Mouse (Mus musculus) spleen, adult 12 weeks (tissue): ENCODE results near the gene Fgd3.

Source experiments
- DNase-seq: peaks from one replicate; pipeline ENCODE4 v3.0.0; 2022; ENCODE audit warnings: low spot score

The Fgd3 gene

DNA sequence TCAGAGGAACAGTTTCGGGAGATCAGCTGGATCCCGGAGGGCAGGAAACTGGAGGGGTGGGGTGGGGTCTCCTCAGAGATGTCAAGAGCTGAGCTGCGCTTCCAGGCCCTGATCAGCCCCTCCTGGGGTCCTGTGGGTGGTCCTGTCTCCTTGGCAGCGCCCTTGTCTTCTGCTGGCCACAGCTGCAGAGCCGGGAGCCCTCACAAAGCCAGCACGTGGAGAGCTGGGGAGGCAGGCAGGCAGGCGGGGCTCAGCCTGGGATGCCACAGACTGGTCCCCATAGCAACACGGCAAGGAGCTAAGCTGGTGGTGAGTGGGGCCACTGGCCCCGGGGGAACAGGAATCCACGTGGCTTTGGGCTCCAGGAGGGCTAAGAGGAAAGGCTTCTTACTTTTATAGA is at the start of gene Fgd3:
TSS of gene Fgd3 (minus strand) at position 272 of the 400 bp plus-strand sequence.
- no peak for DNase-seq

DNA sequence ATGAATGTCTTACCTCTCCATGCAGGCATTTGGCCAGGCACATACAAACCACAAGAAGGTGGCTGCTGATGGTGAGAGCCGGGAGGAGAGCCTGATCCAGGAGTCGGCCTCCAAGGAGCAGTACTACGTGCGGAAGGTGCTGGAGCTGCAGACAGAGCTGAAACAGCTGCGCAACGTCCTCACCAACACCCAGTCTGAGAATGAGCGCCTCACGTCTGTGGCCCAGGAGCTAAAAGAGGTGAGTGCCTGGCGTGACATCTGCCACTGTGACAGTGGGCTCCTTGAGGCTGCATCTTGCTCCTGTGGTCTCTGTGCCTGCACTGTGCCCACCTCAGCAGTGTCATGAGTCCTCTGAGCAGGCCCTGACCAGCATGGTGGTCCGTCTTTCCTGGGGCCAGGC is 49.3 kb upstream of the Fgd3 start:
- DNase-seq: no peak

- no peak for DNase-seq
Observed at GRCm38 (mm10) chr13:49367657-49368440, 47.7 kb upstream of the Fgd3 start.

- DNase-seq: no peak
Observed at GRCm38 (mm10) chr13:49364716-49365115, 44.6 kb upstream of the Fgd3 start.

- DNase-seq: no peak
Observed at GRCm38 (mm10) chr13:49362804-49363203, 42.7 kb upstream of the Fgd3 start.

DNA sequence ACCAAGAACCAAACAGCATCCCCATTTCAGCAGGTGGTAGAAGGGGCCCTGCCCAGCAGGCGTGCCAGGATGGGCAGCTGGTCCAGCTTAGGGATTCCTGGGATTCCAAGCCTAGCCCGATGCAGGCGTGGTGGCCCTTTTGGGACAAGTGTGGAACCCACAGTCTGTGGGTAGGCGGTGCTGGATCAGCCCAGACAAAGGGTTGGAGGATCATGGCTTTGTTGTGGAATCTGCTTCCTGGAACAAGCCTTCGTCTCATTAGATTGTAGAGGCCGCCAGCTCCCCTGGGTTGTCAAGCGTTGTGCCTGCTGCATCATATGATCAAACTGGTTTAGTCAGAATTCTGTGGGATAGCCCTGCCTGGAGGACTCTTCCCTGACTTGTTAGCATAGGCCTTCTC is 42.3 kb upstream of the Fgd3 start:
- DNase-seq: no peak

DNA sequence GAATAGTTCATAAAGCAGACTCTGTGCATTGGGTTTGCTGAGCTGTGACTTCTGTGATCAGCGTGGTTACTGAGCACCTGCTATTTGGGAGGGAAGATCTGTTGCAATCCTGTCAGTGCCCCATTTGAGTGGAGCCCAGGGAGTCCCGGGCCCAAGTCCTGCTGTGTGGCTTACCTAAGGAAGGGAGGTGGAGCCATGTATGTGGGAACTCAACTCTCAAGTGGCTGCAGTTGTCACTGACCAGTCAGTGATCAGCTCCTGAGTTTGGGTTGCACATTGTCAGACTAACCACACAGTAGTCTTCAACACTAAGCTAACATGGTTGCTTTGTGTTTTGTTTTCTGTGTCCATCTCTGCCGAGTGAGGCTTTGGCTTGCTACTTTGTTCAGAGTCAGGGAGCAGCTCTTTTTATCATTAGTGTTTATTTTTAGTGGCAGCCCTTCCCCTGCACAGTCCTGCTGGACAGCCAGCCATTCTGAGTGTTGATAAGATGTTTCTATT is 40.8 kb upstream of the Fgd3 start:
- DNase-seq: no peak

DNA sequence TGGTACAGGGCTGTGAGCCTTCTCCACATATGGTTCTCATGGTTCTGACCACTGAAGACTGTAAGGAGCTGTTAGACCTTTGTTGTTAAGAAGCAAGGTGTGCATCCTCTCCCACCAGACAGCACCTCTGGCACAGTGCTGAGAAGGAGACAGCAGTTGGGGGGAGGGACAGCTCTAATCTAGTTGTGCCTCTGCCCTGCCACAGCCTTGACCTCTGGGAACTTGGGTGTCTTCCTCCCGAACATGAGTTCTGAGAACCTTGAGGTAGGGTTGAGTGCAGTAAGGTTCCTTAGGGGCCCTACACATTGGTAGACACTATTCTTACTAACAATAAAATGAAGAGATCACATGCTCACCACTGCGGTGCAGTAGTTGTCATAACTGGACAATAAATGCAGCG is 38.1 kb upstream of the Fgd3 start:
- DNase-seq: no peak

DNA sequence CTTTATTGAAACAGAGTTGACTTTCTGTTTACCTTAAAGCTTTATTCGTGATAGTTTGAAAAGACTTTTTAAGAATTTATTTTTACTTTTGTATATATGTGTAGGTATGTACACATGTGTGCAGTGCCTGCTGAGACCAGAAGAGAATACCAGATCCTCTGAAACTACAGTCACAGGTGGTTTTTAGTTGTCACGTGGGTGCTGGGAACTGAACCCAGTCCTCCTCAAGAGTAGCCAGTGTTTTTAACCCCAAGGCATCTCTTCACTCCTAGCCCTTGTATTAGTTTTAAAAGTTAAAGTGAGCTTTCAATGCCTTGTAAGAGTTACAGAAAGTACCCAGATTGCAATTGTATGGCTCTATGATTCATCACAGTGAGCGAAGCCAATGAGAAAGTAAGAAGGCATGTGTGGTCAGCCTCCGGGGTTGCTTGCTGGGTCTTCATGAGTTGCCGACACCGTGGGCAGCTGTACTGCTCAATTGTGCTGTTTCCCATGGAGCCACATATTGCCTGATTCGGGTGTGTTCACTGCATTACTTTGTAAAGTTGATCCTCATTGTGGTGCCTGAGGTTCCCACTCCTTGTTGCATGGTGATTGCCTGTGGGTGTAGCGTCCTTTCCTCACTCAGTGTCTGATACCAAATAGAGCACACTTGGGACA is 37.4 kb upstream of the Fgd3 start:
- no peak for DNase-seq

- DNase-seq: no peak
Observed at GRCm38 (mm10) chr13:49356090-49356489, 36.0 kb upstream of the Fgd3 start.

DNA sequence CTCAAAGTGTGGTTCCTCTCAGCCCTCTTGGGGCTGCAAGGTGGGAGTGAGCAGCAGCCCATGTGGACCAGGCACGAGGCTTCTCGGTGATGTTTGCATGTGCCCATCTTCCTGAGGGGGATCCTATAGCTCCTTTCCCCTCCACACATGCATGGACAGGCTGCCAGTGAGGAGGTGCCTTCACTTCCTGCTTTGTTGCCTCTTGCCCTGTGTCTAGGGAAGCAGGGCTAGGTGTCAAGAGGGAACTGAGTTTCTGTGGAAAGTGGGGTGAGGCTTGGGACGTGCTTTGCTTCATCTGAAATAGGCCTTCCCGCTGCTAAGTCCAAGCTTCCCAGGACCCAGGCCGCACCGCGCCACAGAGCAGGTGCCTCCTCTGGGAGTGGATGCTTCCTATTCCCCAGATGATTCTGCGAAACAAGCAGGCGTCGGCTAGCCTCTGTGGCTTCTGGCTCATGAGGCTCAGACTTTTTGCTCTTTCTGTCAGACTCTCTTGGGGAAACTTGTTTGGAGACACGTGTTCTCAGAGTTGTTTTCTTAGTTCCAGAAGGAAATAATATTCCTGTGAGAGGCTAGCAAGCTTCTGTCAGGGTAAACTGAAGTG is 35.5 kb upstream of the Fgd3 start:
- DNase-seq: no peak

GRCm38 (mm10) chr13:49353991-49354507 is 33.9 kb upstream of the Fgd3 start:
- no peak for DNase-seq

- DNase-seq: no peak
Observed at GRCm38 (mm10) chr13:49353422-49353821, 33.3 kb upstream of the Fgd3 start.

DNA sequence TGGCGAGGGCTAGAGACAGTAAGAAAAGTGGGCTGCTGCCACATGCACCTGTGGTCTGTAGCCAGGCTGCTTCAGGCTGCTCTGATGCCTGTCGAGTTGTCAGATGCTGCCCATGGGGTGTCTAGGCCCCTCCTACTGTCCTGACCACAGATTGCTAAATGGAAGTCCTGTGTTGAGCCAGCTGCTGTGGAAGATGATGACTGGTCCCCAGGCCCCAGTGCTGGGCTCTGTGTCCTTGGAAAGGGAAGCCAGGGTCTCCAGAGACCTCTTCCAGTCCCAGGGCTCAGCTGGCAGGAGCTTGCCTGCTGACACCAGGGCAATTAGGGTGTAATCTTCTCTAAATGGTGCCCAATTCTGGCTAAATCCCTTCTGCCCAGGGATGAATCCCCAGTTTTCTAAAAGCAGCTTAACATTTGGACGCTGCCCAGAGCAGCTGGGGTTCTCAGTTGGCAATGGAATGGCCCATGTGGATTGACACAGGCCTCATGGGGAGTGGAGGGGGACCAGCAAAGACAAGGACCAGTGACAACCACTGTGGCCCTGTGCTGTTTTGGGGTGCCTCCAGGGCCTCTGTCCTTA is 32.6 kb upstream of the Fgd3 start:
- DNase-seq: no peak

GRCm38 (mm10) chr13:49349836-49350505 is 29.9 kb upstream of the Fgd3 start:
- no peak for DNase-seq

DNA sequence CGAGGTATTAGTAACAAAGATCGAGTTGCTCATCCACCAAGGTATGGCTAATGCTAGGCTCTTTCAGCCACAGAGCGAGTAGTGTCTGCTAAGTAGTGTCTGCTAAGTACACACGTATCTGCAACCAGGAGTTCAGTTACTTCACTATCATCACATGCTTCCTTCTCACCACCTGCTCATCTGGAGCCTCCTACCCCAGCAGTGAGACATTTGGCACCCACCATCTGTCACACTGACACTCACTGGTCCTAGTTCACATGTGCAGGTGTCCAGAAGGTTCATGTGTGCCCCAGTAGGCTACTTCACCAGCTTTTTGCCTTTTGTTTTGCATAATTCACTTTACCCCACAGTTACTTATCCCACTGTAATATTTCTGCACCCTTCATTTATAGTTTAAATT is 29.2 kb upstream of the Fgd3 start:
- no peak for DNase-seq

DNA sequence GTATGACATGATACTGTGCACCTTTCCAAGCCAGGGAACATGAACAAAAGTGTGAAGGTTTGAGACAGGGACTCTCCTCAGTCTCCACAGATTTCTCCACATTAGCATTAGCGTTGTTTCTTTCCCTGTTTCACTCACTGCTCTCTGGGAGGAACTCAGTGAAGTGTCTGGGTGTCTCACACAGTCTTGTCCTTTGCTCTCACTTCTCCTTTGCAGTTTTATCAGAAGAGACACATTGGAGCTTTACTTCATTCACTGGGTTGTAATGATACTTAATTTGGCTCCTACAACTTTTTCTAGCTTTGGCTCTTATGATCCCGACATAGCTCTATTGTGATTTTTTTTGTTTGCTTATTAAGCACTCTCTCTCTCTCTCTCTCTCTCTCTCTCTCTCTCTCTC is 28.4 kb upstream of the Fgd3 start:
- no peak for DNase-seq

DNA sequence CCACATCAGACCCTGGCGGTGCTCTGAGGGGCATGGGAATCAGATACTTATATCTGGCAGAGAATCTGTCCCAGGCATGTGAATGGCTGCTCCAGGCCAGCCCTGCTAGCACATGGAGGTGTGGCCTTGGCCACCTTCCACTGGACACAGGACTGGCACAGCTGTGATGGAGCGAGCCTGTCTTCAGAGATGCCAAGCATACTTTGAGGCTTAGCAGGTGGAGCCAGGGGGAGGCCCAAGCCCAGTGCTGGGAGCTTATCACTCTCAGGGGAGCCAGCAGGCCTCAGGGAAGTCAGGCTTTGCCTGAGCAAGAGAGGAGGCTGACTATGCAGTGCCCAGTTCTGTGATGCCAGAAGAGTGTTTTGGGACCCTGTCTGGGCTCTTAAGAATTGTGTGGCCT is 25.4 kb upstream of the Fgd3 start:
- peak; percentile 23 for DNase-seq

DNA sequence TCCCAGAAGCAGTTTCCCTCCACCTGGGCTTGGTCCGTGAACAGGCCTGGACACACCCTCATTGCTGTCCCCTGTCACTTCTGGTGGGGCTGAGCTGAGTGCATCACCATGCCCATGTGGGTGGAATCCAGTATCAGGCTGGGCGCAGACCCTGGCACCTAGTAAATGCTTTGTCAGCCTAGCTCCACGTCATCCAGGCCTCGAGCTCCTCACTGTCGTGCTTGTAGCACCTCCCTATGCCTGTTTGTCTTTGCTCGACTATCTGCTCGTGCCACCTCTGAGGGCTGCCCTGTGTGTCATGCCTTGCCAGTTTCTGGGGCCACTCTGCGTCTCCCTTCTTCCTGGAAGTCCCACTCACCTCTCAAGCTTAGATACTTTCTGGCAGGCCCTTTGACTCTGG is 24.5 kb upstream of the Fgd3 start:
- peak; percentile 47 for DNase-seq

- DNase-seq: no peak
Observed at GRCm38 (mm10) chr13:49342723-49343100, 22.6 kb upstream of the Fgd3 start.

GRCm38 (mm10) chr13:49341831-49342722 is 22.0 kb upstream of the Fgd3 start:
- DNase-seq: peak; percentile 23
